Mouse (Mus musculus): ENCODE data around the gene Gm48551.

Gene Gm48551

GRCm38 (mm10) chr10:81351678-81352291, 32.5 kb upstream of the Gm48551 start:
- TF ChIP-seq GATA4 (IDR thresholded peaks at IDR 0.05; ENCODE audit: insufficient replicate concordance, low read length), result no peak

- TF ChIP-seq GATA4 (IDR thresholded peaks at IDR 0.05; ENCODE audit: insufficient replicate concordance, low read length), result no peak
Observed at GRCm38 (mm10) chr10:81354738-81355477, 29.4 kb upstream of the Gm48551 start.

DNA sequence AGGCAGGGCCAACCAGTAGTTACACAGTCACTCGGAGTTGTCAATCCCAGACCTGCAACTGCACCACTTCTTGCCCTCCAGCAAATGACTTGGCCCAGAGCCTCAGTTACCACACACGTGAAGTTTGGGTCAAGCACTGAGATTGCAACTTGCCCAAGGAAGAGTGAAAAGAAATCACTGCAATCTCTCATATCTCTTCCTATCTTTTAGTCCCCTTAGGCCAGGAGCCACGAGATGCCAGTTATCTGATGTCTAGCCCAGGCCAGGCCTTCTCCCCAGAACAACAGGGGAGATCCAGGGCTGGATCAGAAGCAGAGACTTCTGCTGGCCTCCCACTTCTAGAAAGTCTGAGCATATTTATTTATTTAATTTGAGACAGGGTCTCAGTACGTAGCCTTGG, 28.7 kb upstream of the Gm48551 start:
- no peak for TF ChIP-seq GATA4 (IDR thresholded peaks at IDR 0.05; ENCODE audit: insufficient replicate concordance, low read length)

DNA sequence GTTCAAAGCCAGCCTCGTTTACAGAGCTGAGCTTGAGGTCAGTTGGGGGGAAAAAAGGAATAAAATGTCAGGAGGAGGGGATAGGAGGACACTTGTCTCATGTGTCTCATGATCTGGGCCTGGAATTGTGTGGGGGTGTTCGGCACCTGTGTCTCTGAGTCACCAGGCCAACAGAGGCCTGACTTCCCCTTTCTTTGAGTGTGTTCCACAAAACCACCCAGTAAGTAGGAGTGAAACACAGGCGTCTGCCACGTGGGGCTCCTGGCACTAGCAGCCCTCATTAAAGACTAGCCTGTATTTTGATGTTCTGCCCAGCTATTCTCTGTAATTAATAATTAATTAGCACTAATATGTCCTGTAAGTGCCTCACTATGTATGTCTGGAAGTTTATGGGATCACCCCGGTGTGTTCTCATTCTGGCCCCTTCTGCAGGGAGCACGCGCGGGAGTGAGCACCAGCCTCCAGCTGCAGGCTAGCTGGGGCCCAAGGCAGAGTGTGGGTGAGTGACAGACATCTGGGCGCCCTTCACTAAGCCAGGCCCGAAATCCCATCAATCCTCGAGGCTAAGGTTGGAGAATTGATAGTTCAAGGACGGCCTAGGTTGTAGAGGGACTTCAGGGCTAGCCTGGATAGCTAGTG, 27.8 kb upstream of the Gm48551 start:
- no peak for TF ChIP-seq GATA4 (IDR thresholded peaks at IDR 0.05; ENCODE audit: insufficient replicate concordance, low read length)

- TF ChIP-seq GATA4 (IDR thresholded peaks at IDR 0.05; ENCODE audit: insufficient replicate concordance, low read length), result no peak
Observed at GRCm38 (mm10) chr10:81356991-81357844, 27.0 kb upstream of the Gm48551 start, which contains the start of gene Mfsd12. Mfsd12 (plus strand) TSS chr10:81357491.

DNA sequence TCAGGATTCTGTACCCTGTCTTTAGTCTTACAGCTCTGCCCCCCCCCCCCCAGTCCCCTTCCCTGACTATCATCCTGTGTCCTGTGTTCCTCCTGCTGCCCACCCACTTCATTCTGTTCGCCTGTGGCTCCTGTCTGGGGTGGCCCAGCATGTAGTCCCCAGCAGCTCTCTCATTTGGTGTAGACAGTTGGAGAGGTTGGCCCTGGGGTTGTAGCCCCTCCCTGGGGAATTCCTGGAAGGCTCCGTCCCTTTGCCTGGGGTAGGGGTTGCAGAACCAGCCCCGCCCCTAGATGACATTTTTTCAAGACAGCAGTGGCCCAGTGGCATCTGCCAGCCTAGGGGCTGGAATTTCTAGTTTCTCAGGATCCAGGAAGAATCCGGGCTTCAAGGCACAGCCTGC, 26.1 kb upstream of the Gm48551 start:
- no peak for TF ChIP-seq GATA4 (IDR thresholded peaks at IDR 0.05; ENCODE audit: insufficient replicate concordance, low read length)

- no peak for TF ChIP-seq GATA4 (IDR thresholded peaks at IDR 0.05; ENCODE audit: insufficient replicate concordance, low read length)
Observed at GRCm38 (mm10) chr10:81358841-81359240, 25.4 kb upstream of the Gm48551 start.

- TF ChIP-seq GATA4 (IDR thresholded peaks at IDR 0.05; ENCODE audit: insufficient replicate concordance, low read length), result no peak
Observed at GRCm38 (mm10) chr10:81360721-81361120, 23.5 kb upstream of the Gm48551 start.

GRCm38 (mm10) chr10:81362336-81362949, 21.8 kb upstream of the Gm48551 start:
- TF ChIP-seq GATA4 (IDR thresholded peaks at IDR 0.05; ENCODE audit: insufficient replicate concordance, low read length), result no peak

DNA sequence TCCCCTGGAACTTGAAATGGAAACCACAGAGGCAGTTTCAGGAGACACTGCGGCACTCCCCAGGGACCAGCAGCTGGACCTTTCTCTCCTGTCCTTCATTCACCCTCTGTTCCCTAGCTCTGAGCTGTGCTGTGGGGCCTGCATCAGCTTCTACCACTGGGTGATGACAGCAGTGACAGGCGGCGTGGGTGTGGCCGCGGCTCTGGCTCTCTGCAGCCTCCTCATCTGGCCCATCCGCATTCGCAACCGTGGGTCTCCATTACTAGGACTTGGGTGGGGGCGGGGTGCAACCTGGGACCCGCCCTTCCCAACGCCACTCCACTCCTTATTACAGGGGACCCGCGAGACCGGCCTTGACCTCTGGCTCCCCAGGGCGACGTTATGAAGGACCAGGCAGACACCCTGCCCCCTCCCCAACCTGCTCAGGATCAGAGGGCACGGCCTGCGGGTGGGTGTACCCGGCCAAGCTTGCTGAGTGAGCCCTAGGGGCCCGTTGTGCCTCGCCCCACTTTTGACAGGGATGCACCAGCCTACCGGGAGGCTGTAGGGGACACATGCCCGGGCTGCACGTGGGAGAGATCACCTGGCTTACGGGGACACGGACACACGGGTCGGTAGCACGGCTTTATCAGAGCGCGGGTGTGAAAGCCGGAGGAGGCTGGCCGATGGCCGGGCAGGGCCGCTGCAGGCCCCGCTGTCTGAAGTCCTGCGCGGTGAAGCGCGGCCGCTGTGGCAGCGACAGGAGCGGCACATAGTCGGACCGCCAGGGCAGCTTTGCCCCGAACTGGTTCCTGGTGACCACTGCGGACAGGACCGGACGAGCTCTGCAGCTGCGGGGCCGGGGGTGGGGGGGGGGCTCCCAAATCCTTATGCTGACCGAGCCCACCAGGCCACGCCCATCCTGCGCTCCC, 20.6 kb upstream of the Gm48551 start:
- TF ChIP-seq GATA4 (IDR thresholded peaks at IDR 0.05; ENCODE audit: insufficient replicate concordance, low read length), result no peak

- no peak for TF ChIP-seq GATA4 (IDR thresholded peaks at IDR 0.05; ENCODE audit: insufficient replicate concordance, low read length)
Observed at GRCm38 (mm10) chr10:81364666-81365065, 19.6 kb upstream of the Gm48551 start.

DNA sequence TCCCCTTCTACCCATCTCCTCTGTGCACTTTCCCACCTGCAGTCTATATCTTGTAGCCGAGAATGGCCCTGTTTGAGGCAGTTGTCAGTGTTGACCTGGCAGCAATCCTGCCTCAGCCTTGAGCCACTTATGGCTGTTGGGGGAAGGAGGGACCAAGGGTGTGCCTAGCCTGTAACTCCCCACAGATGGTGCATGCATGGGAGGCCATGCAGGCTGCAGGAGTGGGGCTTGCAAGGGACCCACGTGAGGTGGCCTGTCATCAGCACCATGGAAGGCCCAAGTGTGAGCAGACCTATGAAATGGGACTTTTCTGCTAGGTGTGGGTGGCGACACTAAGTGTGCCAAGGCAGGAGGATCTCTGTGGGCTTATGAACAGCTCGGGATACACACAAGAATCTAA, 19.2 kb upstream of the Gm48551 start:
- TF ChIP-seq GATA4 (IDR thresholded peaks at IDR 0.05; ENCODE audit: insufficient replicate concordance, low read length), result no peak

DNA sequence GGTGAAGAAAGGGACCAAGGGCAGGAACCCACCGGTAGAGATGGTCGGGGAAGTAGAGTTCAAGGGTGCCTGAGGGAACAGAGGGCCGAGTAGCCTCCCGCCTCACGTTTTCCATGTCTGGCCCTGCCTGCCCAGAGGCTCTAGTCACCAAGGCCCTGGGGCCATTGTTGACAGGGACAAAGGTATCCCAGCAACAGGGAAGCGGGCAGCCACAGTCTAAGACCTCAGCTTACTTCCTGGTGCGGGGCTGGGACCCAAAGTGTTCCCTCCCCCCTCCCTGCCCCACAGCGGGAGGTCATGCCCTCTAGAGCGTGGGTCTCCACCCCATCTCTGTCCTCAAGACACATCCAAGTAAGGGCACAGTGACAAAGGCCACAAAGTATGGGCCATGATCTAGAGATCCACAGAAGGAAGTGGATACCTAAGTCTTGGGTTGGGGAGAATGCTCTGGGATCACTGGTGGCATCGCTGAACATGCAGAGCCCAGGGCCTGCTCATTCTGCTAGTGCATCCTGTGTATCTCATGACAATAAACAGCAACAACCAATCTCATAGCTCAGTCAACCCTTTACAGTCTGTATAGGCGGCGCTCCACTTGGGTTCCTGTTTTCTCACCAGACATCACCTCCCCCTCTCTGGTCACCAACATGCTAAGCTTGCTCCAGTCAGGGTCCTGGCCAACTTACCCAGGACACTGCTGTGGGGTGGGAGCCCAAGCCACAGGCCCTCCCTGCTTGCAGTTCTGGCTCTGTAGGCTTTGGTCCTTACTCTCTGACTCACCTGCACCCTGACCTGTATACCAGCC, 18.4 kb upstream of the Gm48551 start, which contains the start of gene 4930404N11Rik:
Gene 4930404N11Rik (minus strand): TSS at position 145 of the 805 bp plus-strand sequence.
- TF ChIP-seq GATA4 (IDR thresholded peaks at IDR 0.05; ENCODE audit: insufficient replicate concordance, low read length), result no peak

All from liver, adult (tissue).